Mouse (Mus musculus): ENCODE results near the gene Mybpc2.

Mybpc2 gene

GRCm38 (mm10) chr7:44524502-44524901, at the start of gene Mybpc2:
TSS of gene Mybpc2 (minus strand) at chr7:44524656.
- 51% methylated on average over 12 of the region's 12 CpGs for WGBS

GRCm38 (mm10) chr7:44572956-44573484, 48.6 kb upstream of the Mybpc2 start:
- WGBS, result 82% methylated on average over 5 of the region's 5 CpGs

GRCm38 (mm10) chr7:44572213-44572701, 47.8 kb upstream of the Mybpc2 start, which contains the start of gene Napsa:
TSS of gene Napsa (plus strand) at chr7:44572380.
- WGBS, result 46% methylated on average over 7 of the region's 7 CpGs

- 51% methylated on average over 4 of the region's 4 CpGs for WGBS
These were observed 47.4 kb upstream of the Mybpc2 start for GRCm38 (mm10) chr7:44571811-44572210.

GRCm38 (mm10) chr7:44570989-44571388, 46.5 kb upstream of the Mybpc2 start:
- 87% methylated on average over 6 of the region's 6 CpGs for WGBS

GRCm38 (mm10) chr7:44568803-44569202, 44.3 kb upstream of the Mybpc2 start:
- WGBS, result 76% methylated on average over 9 of the region's 9 CpGs

GRCm38 (mm10) chr7:44565414-44565813, 41.0 kb upstream of the Mybpc2 start:
- 77% methylated on average over 6 of the region's 6 CpGs for WGBS

- 85% methylated on average over 10 of the region's 10 CpGs for WGBS
These were observed 40.0 kb upstream of the Mybpc2 start for GRCm38 (mm10) chr7:44564486-44564885.

- 53% methylated on average over 8 of the region's 8 CpGs for WGBS
These were observed 38.8 kb upstream of the Mybpc2 start for GRCm38 (mm10) chr7:44563284-44563683.

GRCm38 (mm10) chr7:44560435-44561400, 36.3 kb upstream of the Mybpc2 start:
- WGBS, result 50% methylated on average over 18 of the region's 18 CpGs

GRCm38 (mm10) chr7:44557629-44558028, 33.2 kb upstream of the Mybpc2 start:
- 73% methylated on average over 2 of the region's 2 CpGs for WGBS

GRCm38 (mm10) chr7:44553826-44554225, 29.4 kb upstream of the Mybpc2 start, which contains the start of gene Nr1h2:
TSS of gene Nr1h2 (minus strand) at chr7:44553951.
- WGBS, result under 1% methylated on average over 22 of the region's 22 CpGs

GRCm38 (mm10) chr7:44553196-44553764, 28.8 kb upstream of the Mybpc2 start:
- WGBS, result 1% methylated on average over 32 of the region's 32 CpGs

GRCm38 (mm10) chr7:44552141-44552908, 27.9 kb upstream of the Mybpc2 start:
- 85% methylated on average over 31 of the region's 31 CpGs for WGBS

- 84% methylated on average over 22 of the region's 22 CpGs for WGBS
These were observed 27.3 kb upstream of the Mybpc2 start for GRCm38 (mm10) chr7:44551731-44552130.

GRCm38 (mm10) chr7:44551301-44551700, 26.8 kb upstream of the Mybpc2 start:
- WGBS, result 94% methylated on average over 21 of the region's 21 CpGs

GRCm38 (mm10) chr7:44550409-44550678, 25.9 kb upstream of the Mybpc2 start:
- 97% methylated on average over 12 of the region's 12 CpGs for whole genome bisulfite sequencing

- WGBS, result 95% methylated on average over 23 of the region's 23 CpGs
These were observed 25.4 kb upstream of the Mybpc2 start for GRCm38 (mm10) chr7:44549621-44550408.

GRCm38 (mm10) chr7:44548497-44549087, 24.1 kb upstream of the Mybpc2 start, which contains the start of gene Pold1:
TSS of gene Pold1 (minus strand) at chr7:44548849.
- under 1% methylated on average over 43 of the region's 43 CpGs for WGBS

GRCm38 (mm10) chr7:44547725-44548124, 23.3 kb upstream of the Mybpc2 start:
- 16% methylated on average over 5 of the region's 5 CpGs for WGBS

Measured in cerebral cortex, adult 2 months (tissue).